Mouse (Mus musculus) cerebellum, adult 2 months (tissue): ENCODE results near the gene Cdk2ap1. TPM values are rescaled to one million over a fixed set of nuclear protein-coding genes. Genes with fewer than 3 reads are reported as not detected.
A peak's percentile ranks its signal among the peaks of the same experiment; 100 is the strongest.
"Not testable (repeated sequence)": the region's sequence is repeated elsewhere in the genome, so short reads cannot be mapped to it uniquely, and the experiment has no call there.

Experiments used
- DNase-seq, 2 experiments: peaks; one replicate each; pipeline ENCODE4 v3.0.0; 2021
- H3K27ac ChIP-seq: fragments of 200-500 bp; 2 replicates; pipeline ENCODE4 v1.5.1; 2012; ENCODE audit warnings: low read length, control low read depth, inconsistent platforms; ENCODE audit not compliant: insufficient read depth
- H3K27me3 ChIP-seq: fragments of 200-500 bp; 2 replicates; pipeline ENCODE4 v1.6.1; 2012; ENCODE audit warnings: inconsistent platforms, mild to moderate bottlenecking, low read length, moderate library complexity; ENCODE audit not compliant: control insufficient read depth, insufficient read depth
- H3K4me1 ChIP-seq: fragments of 200-500 bp; 2 replicates; pipeline ENCODE4 v1.6.1; 2011; ENCODE audit warnings: low read length; ENCODE audit not compliant: control insufficient read depth, insufficient read depth
- H3K4me3 ChIP-seq: fragments of 200-500 bp; replicated peaks from 2 replicates; pipeline ENCODE3; 2011; ENCODE audit warnings: mild to moderate bottlenecking, low read depth, low read length, control low read depth; ENCODE audit not compliant: insufficient read depth
- CTCF ChIP-seq: fragments of 200-500 bp; IDR thresholded peaks from 2 replicates; pipeline ENCODE4 v1.5.1; 2011; ENCODE audit warnings: low read depth, mild to moderate bottlenecking, control low read depth, low read length, moderate library complexity, borderline replicate concordance; ENCODE audit not compliant: insufficient read depth
- POLR2A ChIP-seq: fragments of 200-500 bp; IDR thresholded peaks from 2 replicates; pipeline ENCODE4 v1.6.1; 2011; ENCODE audit warnings: low read length, control low read depth, borderline replicate concordance; ENCODE audit not compliant: insufficient read depth
- WGBS: fragments of 180-500 bp; shearing (Covaris S2); methylation state at CpG from one replicate; pipeline ENCODE4 v1.1.7; 2018; 5-methylcytosine and 5-hydroxymethylcytosine counted together
- polyA plus RNA-seq: library from polyadenylated mRNA; depleted of rRNA; stranded (reverse); fragments of >200 nt; gene quantifications from 2 replicates; pipeline ENCODE4 v1.2.3, GENCODE M21; 2012

Cdk2ap1 gene
- polyA plus RNA-seq, 1 experiment: 279 TPM

GRCm38 (mm10) chr5:124342897-124343296 lies 20.0 kb downstream of the Cdk2ap1 start:
- TF ChIP-seq POLR2A (no peak), CTCF (no peak)
- no peak for DNase-seq
- 53% methylated on average over 8 of the region's 8 CpGs for WGBS

GRCm38 (mm10) chr5:124341753-124342339 lies 21.0 kb downstream of the Cdk2ap1 start:
- H3K27ac ChIP-seq, H3K4me3 ChIP-seq, DNase-seq, H3K27me3 ChIP-seq: not testable (repeated sequence)
- WGBS: 55% methylated on average over 6 of the region's 6 CpGs
- peaks cover 17% of the 10 kb centered on the region for H3K4me1 ChIP-seq

More at GRCm38 (mm10) chr5:124342897-124343296, 20.0 kb downstream of the Cdk2ap1 start:
- Histone ChIP-seq H3K4me1 (peaks cover 17% of the 10 kb centered on the region), H3K27me3 (no peaks in the 10 kb centered on the region), H3K27ac (no peak overlapping the region), H3K4me3 (no peak overlapping the region)

- H3K27ac ChIP-seq: peak overlapping the region; percentile 58
- H3K4me1 ChIP-seq: peaks cover 25% of the 10 kb centered on the region
- H3K27me3 ChIP-seq: no peaks in the 10 kb centered on the region
- TF ChIP-seq POLR2A: no peak
- TF ChIP-seq CTCF: no peak
- 10% methylated on average over 8 of the region's 8 CpGs for WGBS
- DNase-seq: peak; percentile 76 to 83
- no peak overlapping the region for H3K4me3 ChIP-seq
Measured at GRCm38 (mm10) chr5:124338791-124339190, 24.1 kb downstream of the Cdk2ap1 start.

GRCm38 (mm10) chr5:124337909-124338308 lies 25.0 kb downstream of the Cdk2ap1 start:
- Histone ChIP-seq H3K27ac (no peak overlapping the region), H3K4me1 (peaks cover 25% of the 10 kb centered on the region), H3K27me3 (no peaks in the 10 kb centered on the region), H3K4me3 (no peak overlapping the region)
- TF ChIP-seq CTCF (no peak), POLR2A (no peak)
- WGBS: 46% methylated on average over 9 of the region's 9 CpGs
- peak in 1 of 2 experiments; percentile 29 for DNase-seq

- TF ChIP-seq POLR2A (no peak), CTCF (no peak)
- no peak overlapping the region for H3K27ac ChIP-seq
- no peaks in the 10 kb centered on the region for H3K27me3 ChIP-seq
- no peak overlapping the region for H3K4me3 ChIP-seq
- WGBS: 86% methylated on average over 9 of the region's 9 CpGs
- no peak for DNase-seq
- peaks cover 25% of the 10 kb centered on the region for H3K4me1 ChIP-seq
Measured at GRCm38 (mm10) chr5:124337103-124337502, 25.8 kb downstream of the Cdk2ap1 start.

- DNase-seq: peak; percentile 60 to 79
- Histone ChIP-seq H3K4me3 (no peak overlapping the region), H3K27ac (peak overlapping the region; percentile 4; the same call in 1 of the 2 replicates), H3K27me3 (no peaks in the 10 kb centered on the region), H3K4me1 (peaks cover 20% of the 10 kb centered on the region)
- TF ChIP-seq POLR2A: no peak
- no peak for TF ChIP-seq CTCF
- WGBS: 11% methylated on average over 6 of the region's 6 CpGs
Measured at GRCm38 (mm10) chr5:124334392-124334791, 28.5 kb downstream of the Cdk2ap1 start.

GRCm38 (mm10) chr5:124330086-124330485 lies 32.8 kb downstream of the Cdk2ap1 start:
- Histone ChIP-seq H3K4me3 (no peak overlapping the region), H3K27me3 (no peaks in the 10 kb centered on the region), H3K27ac (no peak overlapping the region), H3K4me1 (peaks cover 8% of the 10 kb centered on the region; the same call in 1 of the 2 replicates)
- DNase-seq: no peak
- TF ChIP-seq POLR2A (no peak), CTCF (no peak)
- WGBS: 74% methylated on average over 6 of the region's 6 CpGs

- Histone ChIP-seq H3K27ac (peak within 1 kb of the TSS; percentile 92), H3K4me1 (no peaks in the 10 kb centered on the region; the same call in 1 of the 2 replicates), H3K4me3 (peak within 1 kb of the TSS; percentile 93), H3K27me3 (no peaks in the 10 kb centered on the region)
- DNase-seq: peak; percentile 100
- WGBS: under 1% methylated on average over 72 of the region's 72 CpGs
- TF ChIP-seq POLR2A (peak; percentile 100), CTCF (no peak)
Measured at GRCm38 (mm10) chr5:124327510-124328364, 35.1 kb downstream of the Cdk2ap1 start, which contains the start of the genes Mphosph9 and 2810006K23Rik. TSS of gene Mphosph9 (minus strand) at chr5:124327972. TSS of gene 2810006K23Rik (plus strand) at chr5:124328089.
